Mouse (Mus musculus): ENCODE measurements around the gene Ttc30a1.
"Not testable (repeated sequence)": the region's sequence is repeated elsewhere in the genome, so short reads cannot be mapped to it uniquely, and the experiment has no call there.

The Ttc30a1 gene

DNA sequence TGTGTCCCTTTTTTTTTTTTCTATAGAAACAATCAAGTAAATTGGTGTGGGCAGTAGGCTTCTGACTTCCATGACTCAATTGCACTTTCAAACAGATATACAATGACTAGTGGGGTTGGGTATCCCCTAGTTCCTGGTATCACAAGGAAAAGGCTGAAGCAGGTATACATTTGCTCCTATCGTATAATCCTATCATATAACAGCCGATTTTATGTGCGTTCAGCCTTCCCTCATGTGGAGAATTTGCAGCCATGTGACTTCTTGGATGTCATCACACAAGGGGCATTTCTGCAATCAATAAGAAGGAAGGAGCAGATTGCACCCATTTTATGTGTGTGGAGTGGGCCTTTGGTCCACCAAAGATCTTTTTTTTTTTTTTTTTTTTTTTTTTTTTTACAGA is 1.3 kb upstream of the Ttc30a1 start:
- no peak for DNase-seq (ENCODE audit: low spot score in 2 of 2)

DNA sequence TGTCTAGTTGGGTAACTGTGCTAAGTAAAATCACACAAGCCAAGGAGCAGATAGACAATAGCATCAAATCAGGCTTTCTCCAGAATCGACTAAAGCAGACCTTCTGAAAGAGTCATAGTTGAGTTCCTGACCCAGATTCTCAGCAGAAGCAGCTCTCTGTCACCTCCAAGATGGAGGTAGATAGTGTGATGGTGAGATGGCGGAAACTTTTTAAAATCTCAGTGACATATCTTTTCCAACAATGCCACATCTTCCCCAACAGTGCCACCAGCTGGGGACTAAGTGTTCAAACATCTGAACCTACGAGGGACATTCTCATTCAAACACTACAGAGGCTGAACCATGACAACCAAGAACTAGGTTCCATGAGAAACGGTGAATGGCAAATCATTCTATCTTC is 859 bp upstream of the Ttc30a1 start:
- DNase-seq (ENCODE audit: low spot score in 2 of 2) = no peak

DNA sequence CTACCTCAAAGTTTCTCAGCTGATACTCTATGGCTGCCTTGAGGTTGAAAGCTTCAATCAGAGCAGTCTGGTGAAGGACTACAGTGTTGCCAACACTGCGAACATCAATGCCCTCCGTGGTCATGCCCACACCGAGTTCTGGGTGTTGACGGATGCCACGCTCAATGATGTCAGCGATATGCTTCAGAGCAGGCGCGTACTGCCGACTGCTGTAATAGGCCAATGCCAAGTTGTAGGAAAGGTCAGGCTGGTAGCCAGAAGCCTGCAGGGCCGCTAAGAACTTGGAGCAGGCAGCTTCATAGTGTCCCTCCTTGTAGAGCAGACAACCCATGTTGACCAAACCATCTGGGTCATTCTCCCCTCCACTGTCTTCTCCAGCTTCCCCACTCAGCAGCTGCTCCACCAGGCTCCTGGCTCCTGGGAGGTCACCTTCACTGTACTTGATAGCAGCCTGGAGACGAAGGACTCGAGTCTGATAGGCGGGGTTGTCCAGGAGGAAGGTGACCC is 781 bp downstream of the Ttc30a1 start:
- not testable (repeated sequence) for DNase-seq (ENCODE audit: low spot score in 2 of 2)

DNA sequence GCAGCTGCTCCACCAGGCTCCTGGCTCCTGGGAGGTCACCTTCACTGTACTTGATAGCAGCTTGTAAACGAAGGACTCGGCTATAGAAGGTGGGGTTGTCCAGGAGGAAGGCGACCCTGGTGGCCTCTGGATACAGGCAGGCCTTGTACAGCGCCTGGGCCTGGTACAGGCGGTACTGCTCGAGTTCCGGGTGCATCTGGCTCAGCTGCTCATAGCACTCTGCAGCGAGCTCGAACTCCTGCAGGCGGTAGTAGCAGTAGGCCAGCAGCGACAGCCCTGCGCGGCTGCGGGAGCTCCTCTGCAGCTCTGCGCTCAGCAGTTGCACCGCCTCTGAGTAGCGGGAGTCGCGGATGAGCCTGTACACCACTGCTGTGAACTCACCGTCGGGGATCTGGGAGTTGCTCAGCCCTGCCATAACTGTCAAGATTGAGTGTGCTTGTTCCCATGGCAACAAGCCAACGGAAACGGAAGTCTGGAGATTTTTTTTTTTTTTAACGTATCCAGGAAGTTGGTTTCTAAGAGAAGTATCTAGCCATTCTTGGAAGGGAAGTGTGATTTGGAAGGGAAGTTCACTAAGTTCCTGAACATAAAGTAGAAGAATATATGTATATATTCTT is 3.9 kb downstream of the Ttc30a1 start, which contains the start of gene Ttc30a2:
TSS of gene Ttc30a2 (minus strand) at position 419 of the 617 bp plus-strand sequence.
- not testable (repeated sequence) for DNase-seq (ENCODE audit: low spot score in 2 of 2)

DNA sequence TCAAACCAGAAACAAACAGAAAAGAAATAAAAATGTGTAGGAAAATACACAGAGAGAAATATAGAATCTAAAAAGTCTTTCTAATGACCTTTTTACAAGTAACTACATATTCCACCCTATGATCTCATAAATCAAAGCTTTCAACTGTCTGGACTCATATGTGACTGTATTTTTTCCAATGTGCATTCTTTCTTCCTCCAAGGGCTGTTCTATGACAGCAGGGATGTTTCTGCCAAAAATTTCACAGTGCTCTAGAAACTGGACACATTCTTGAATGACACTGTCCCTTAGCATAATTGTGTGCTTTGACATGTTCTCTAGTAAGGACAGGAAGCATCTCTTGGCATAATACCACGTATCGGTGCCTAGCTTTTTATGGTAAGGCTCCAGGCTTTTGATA is 5.7 kb downstream of the Ttc30a1 start:
- DNase-seq (ENCODE audit: low spot score in 2 of 2) = not testable (repeated sequence)

DNA sequence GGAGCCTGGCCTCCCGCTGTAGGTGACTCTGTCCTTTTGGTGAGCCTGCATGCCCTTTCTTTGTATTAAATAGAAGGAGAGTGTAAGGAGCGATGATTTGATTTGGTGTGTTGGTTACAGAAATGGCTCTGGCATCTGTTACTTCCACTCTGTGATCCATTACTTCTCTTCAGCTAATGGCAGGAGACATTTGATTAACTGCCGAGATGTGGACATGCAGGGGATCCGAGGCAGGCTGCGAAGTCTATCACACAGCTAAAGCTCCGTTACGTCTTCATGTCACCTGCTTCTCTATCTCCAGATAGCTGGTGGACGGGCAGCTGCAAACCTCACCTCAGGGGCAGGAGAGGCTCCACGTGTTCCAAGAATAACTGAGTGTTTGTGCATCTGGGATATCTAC is 7.6 kb downstream of the Ttc30a1 start:
- no peak for DNase-seq (ENCODE audit: low spot score in 2 of 2)

DNA sequence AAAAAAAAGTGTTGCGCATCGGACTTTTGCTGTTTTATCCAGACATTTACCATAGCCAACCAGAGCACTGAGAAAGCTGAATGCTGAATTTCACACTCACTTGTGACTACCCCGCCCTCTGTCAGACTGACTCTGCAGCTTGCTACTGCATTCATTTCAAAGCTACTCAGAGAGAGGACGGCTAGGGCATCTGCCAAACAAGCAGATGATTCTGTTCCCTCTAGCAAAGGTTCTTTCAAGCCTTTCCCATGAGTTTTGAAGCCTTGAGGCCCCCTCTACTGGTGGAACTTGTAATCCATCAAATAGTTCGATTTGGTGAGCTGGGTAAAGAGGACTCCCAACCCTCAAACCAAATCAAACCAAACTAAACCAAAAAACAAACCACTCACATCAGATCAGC is 16.8 kb downstream of the Ttc30a1 start:
- peak; percentile 57 to 58 for DNase-seq (ENCODE audit: low spot score in 2 of 2)

DNA sequence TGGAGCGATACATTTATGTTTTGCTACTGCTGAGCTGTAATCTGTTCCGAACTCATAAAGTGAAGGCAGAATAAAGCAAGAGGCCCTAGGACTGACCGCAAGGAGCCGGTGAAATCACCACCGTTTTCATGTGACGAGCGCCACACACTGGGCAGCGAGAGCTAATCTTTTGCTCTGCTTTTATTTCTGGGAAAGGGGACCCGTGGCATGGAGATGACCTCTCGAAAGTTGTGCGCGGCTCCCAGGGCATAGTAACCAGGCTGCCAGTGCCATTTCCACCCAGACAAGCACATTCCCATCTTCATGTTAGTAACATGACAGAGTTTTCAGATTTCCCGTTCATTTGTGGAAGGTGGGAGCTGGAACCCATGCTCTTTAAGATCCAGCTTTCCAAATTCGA is 17.3 kb downstream of the Ttc30a1 start:
- peak in 1 of 2 experiments; percentile 48 for DNase-seq (ENCODE audit: low spot score in 2 of 2)

DNA sequence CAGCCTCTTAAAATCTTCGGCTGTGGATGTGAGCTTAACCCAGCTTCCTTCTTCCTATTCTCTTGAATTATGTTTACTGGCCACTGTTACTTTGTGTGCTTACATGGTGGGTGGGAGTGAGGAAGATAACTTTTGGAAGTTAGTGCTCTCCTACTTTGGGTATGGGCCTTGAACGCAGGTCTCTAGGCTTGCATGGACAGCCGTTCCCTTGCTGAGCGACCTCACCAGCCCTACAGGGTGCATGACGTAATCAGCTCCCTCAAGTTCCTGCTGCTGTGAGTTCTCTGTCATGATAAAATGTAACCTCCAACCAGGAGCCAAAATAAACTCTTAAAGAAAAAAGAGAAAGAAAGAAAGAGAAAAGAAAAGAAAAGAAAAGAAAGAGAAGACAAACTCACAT is 17.7 kb downstream of the Ttc30a1 start:
- no peak for DNase-seq (ENCODE audit: low spot score in 2 of 2)

DNA sequence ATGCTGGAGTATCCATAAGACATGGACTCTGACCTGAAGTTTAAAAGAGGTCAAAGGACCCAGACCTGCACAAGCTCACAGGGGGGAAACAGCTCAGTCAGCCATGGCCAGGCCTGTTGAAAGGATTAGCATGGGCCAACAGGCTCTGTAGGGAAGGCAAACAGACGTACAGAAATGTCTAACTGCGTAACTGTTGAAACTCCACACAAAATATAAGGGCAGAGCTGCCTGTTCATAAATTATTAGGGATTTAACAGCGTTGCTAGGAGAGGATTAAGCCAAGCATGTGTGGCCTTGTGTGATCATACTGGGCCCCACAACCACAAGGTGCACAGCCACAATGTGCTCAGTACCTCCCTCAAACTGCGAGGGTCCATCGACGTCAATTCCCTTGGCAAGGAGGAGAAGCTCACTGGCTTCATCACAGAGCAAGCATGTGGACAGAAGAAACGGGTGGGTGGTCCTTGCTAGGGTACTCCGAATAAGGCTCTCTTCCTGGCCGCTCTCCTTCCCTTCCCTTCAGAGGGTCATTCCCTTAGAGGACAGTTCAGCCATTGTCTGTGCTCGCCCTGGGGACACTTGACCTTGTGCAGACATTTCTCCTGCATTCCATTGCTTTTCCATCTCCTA is 18.4 kb downstream of the Ttc30a1 start:
- DNase-seq (ENCODE audit: low spot score in 2 of 2) = no peak

DNA sequence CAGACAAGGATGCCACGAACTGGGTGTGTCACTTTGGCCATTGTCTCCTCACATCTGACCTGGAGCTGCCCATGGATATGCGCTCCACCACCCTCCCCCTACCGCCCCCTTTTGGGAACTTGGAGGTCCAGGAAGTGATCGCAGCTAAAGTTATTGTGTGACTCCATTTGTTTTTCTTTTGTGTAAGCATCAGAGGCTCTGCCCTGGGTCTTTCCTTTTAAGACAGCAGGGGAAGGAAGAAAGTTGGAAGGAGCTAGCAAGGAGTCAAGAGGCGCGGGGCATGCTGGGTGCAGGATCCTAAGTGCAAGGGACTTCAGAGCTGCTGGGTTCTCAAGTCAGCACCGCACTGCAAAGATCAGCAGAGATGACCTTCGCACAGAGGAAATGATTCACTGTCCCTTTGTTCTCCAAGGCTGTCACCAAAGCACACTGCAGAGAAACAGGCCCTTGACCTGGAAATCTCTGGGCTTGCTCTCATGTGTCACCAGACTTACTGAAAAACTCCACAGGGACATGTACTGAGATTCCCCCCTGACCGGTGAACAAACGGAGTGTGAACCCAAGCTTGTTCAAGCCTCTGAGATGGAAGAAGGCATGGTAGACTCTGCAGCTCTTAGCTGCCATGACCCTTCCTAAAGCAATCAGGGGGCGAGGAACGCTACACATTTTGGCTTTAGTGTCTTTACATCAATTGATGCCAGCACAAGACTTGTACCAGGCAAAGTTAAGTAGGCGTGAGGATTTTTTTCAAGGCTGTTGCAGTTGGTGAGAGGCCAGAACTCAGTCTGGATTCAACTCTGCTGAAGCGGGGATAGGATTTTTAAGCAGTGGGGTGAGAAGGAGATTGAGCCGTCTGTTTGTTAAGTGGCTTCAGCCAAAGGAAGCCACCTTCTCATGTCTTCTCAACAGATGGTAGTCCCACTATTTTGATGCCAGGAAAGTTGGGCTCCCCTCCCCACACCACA is 21.1 kb downstream of the Ttc30a1 start:
- DNase-seq (ENCODE audit: low spot score in 2 of 2) = no peak

DNA sequence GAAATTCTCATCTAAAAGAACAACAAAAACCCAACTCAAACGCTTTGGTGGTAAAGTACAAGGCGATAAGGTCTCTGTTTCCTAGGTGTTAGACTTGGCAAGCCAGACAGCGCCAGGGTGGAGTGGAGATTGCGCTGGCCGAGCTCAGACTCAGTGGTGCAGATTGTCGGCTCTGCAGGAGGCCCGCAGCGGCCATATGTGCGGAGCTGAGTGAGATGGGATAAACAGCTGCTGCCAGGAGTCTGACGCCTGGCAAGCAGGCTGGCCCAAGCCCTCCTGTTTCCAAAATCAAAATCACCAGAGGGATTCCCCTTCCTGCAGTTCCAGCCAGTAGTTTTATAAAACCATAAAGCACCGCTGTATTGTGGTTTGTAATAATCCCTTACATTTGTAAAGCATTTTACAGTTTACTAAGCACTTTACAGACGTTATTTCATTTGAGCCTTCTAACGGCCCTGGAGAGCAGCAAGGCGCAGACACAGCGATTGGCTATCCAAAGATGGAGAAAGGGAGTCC is 21.9 kb downstream of the Ttc30a1 start:
- no peak for DNase-seq (ENCODE audit: low spot score in 2 of 2)

DNA sequence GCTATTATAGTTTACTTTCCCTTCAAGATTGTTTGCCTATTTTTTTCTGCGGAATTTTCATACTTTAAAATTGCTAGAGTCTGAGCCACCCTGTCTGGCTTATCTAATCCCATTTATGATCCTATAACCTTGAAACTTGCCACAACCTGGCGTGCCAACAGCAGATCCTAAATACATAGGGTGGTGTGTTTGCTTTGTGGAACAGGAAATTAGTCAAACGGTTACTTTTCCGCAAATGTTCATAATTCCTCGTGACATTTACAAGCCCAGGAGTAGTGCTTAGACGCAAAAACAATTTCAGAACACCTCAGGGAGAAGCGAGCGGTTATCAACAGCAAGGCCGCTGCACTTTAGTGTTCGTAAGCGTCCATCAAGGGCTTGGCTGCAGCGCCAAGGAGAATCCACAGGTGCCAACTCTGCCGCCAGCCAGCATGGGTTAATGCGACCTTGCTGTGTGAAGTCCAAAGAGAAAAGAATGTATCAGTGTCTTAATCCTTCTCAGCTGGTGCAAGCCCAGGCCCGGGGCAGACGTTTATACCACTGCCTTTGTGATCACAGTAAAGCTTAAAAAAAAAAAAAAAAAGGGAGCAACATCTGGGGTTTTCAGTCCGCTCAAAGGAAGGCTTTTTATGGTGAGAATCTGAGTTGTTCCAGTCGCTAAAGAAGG is 22.5 kb downstream of the Ttc30a1 start:
- no peak for DNase-seq (ENCODE audit: low spot score in 2 of 2)

DNA sequence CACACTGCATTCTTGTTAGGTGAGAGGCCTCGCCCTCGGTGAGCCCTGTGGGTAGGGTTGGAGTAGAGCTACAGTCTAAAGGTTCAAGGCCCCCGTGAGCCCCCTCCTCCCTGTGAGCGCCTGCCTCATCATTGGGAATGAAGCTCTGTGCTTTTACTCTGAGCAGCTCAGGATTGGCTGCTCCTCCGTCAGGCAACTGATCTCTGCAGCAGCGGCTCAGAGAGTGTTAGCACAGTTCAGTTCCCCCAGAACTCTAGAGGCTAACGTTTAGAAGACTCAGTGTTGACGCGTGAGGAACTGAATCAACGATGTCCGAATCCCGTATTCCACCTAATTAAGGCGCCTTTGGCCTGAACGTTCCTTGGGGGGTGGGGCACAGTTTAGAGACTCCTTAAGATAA is 26.1 kb downstream of the Ttc30a1 start:
- no peak for DNase-seq (ENCODE audit: low spot score in 2 of 2)

DNA sequence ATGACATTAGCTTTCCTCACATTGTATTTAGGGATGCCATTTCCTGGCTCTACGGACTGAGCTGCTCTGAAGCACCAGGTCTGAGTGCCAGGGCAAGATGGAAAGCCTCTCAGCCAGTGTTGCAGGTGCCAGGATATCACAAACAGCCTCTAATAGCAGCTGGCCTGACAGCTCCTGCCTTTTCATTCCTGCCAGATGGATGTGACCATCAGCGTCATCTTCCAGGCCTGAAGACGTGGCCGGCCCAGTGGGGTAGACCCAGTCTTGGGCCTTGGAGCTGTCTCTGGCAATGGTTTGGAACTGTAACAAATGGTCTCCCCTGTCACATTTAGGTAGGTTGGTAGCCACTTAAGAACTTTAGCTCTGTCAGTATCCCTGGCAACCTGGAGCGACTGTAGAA is 28.4 kb downstream of the Ttc30a1 start:
- DNase-seq (ENCODE audit: low spot score in 2 of 2) = no peak

DNA sequence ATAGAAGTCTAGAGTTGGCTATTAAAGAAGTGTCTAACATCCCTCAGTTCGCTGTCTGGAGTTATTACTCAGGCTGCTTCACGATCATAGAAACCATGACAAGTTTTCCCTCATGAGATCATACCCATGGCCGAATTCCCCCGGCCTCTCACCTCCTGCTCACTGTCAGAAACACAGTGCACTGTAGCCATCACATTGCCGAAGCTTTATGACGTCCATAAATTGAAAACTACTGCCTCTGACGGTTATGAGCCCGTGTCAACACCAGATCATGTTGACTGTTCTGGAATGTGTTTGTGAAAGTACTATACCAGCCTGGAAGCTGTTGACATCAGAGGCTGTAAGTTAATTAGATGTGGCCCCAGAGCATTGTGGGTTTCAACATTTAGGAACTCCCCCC is 31.1 kb downstream of the Ttc30a1 start:
- DNase-seq (ENCODE audit: low spot score in 2 of 2) = no peak

DNA sequence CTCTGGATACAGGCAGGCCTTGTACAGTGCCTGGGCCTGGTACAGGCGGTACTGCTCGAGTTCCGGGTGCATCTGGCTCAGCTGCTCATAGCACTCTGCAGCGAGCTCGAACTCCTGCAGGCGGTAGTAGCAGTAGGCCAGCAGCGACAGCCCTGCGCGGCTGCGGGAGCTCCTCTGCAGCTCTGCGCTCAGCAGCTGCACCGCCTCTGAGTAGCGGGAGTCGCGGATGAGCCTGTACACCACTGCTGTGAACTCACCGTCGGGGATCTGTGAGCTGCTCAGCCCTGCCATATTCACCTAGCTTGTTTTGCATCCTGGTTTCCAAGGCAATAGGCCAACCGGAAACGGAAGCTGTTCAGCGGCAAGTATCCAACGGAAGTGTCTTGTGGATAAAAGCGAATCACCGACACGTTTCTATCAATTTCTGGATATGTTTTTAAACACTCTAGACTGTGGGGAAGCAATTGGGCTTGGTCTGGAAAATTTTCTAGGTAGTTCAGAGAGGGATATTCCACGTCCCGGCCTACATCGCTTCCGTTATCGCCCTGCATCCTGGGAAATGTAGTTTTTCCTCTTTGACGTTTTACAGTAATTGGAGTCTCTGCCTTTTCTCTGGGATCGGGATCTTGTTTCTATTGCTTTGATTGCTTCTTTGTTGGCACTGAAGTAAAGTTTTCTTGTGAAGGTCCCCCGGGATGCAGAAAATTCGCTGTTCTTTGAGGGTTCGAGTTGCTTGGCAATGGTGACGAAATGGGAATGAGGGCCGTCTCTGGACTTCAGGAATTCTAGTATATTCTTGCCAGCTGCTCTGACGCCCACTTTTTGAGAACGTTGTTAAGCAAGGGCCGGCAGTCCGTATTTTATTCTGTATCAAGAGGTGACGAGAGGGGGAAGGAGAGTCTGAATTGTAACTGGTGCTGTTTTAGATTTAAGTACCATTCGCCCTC is 43.4 kb downstream of the Ttc30a1 start, which contains the start of gene Ttc30b:
TSS of gene Ttc30b (minus strand) at position 469 of the 947 bp plus-strand sequence.
- peak; percentile 52 to 70 for DNase-seq (ENCODE audit: low spot score in 2 of 2)

DNA sequence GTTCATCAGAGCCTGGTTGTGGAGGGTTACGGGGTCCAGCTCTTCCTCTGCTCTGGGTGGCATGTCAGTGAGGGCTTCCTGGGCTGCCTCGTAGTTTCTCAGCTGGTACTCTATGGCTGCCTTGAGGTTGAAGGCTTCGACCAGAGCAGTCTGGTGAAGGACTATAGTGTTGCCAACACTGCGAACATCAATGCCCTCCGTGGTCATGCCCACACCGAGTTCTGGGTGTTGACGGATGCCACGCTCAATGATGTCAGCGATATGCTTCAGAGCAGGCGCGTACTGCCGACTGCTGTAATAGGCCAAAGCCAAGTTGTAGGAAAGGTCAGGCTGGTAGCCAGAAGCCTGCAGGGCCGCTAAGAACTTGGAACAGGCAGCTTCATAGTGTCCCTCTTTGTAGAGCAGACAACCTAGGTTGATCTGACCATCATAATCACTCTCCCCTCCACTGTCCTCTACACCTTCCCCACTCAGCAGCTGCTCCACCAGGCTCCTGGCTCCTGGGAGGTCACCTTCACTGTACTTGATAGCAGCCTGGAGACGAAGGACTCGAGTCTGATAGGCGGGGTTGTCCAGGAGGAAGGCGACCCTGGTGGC is 44.1 kb downstream of the Ttc30a1 start:
- DNase-seq (ENCODE audit: low spot score in 2 of 2) = not testable (repeated sequence)

DNA sequence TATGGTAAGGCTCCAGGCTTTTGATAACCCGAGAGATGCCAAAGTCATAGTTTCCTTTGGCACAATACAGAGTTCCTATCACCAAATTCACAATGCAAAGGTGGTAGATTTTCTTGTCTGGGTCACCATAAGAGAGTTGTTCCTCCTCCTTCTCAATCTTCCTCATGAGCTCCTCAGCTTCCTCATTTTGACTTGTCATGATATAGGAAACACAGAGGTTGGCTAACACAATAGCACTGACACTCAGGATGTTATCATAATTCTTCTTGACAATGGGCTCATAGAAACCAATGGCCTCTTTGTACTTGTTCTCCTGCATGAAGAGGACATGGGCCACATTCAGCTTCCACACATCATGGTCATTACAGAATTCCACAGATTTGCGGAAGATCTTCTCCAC is 45.1 kb downstream of the Ttc30a1 start:
- DNase-seq (ENCODE audit: low spot score in 2 of 2) = not testable (repeated sequence)

DNA sequence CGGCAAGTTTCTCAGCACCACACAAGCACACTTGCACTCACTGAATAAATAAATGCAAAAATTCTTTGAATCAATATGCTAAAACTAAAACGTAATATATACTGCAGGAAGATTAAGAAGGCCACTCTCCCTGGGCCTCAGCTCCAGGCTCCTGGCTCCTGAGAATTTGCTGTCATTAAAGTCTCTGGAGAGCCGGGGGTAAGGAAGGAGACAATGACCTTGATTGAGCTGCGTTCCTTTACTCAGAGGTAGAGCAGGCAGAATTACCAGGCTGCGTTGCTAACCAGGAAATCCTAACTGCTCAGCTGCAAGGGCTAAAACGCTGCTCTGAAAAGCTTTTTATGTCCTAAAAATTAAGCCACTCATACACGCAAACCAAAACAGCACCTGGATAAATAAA is 48.2 kb downstream of the Ttc30a1 start:
- no peak for DNase-seq (ENCODE audit: low spot score in 2 of 2)

Data from frontal cortex, postnatal 10 days (tissue).